Mouse (Mus musculus): ENCODE measurements around the gene Gipr.

The Gipr gene

GRCm38 (mm10) chr7:19148875-19149541 is 16.9 kb downstream of the Gipr start, which contains the start of gene Qpctl:
Gene Qpctl (minus strand): TSS chr7:19149291.
- peak; percentile 98 for DNase-seq (ENCODE audit: low spot score)

- no peak for DNase-seq (ENCODE audit: low spot score)
Measured at GRCm38 (mm10) chr7:19148180-19148874, 17.6 kb downstream of the Gipr start.

GRCm38 (mm10) chr7:19147497-19148045 is 18.4 kb downstream of the Gipr start:
- DNase-seq (ENCODE audit: low spot score): no peak

GRCm38 (mm10) chr7:19146793-19147192 is 19.1 kb downstream of the Gipr start:
- no peak for DNase-seq (ENCODE audit: low spot score)

GRCm38 (mm10) chr7:19137380-19137779 is 28.5 kb downstream of the Gipr start:
- peak; percentile 75 for DNase-seq (ENCODE audit: low spot score)

GRCm38 (mm10) chr7:19136673-19137334 is 29.1 kb downstream of the Gipr start:
- DNase-seq (ENCODE audit: low spot score): no peak

- DNase-seq (ENCODE audit: low spot score): no peak
Measured at GRCm38 (mm10) chr7:19136168-19136567, 29.8 kb downstream of the Gipr start.

- DNase-seq (ENCODE audit: low spot score): peak; percentile 98
Measured at GRCm38 (mm10) chr7:19131324-19131848, 34.5 kb downstream of the Gipr start.

GRCm38 (mm10) chr7:19130657-19131056 is 35.3 kb downstream of the Gipr start:
- no peak for DNase-seq (ENCODE audit: low spot score)

GRCm38 (mm10) chr7:19129396-19129795 is 36.5 kb downstream of the Gipr start:
- DNase-seq (ENCODE audit: low spot score): no peak

GRCm38 (mm10) chr7:19127744-19128143 is 38.2 kb downstream of the Gipr start:
- DNase-seq (ENCODE audit: low spot score): no peak

- no peak for DNase-seq (ENCODE audit: low spot score)
Measured at GRCm38 (mm10) chr7:19124713-19125112, 41.2 kb downstream of the Gipr start.

- DNase-seq (ENCODE audit: low spot score): no peak
Measured at GRCm38 (mm10) chr7:19121686-19122085, 44.2 kb downstream of the Gipr start.

GRCm38 (mm10) chr7:19119631-19120429 is 46.1 kb downstream of the Gipr start, which contains the start of gene Fbxo46:
Gene Fbxo46 (plus strand): TSS chr7:19119859.
- DNase-seq (ENCODE audit: low spot score): peak; percentile 96

GRCm38 (mm10) chr7:19119083-19119482 is 46.8 kb downstream of the Gipr start:
- DNase-seq (ENCODE audit: low spot score): no peak

- DNase-seq (ENCODE audit: low spot score): peak; percentile 48
Measured at GRCm38 (mm10) chr7:19118028-19118771, 47.7 kb downstream of the Gipr start, which contains the start of gene Gm4969. Gene Gm4969 (minus strand): TSS chr7:19118368.

- no peak for DNase-seq (ENCODE audit: low spot score)
Measured at GRCm38 (mm10) chr7:19109565-19109964, 56.4 kb downstream of the Gipr start.

GRCm38 (mm10) chr7:19107436-19107835 is 58.5 kb downstream of the Gipr start:
- no peak for DNase-seq (ENCODE audit: low spot score)
